Mouse (Mus musculus): Measurements from ENCODE around the gene Gm21149.
A peak's percentile ranks its signal among the peaks of the same experiment; 100 is the strongest.
"Not testable (repeated sequence)": the region's sequence is repeated elsewhere in the genome, so short reads cannot be mapped to it uniquely, and the experiment has no call there.

The Gm21149 gene

GRCm38 (mm10) chr5:15476423-15476822, at the start of gene Gm21149:
Gm21149 (minus strand) TSS chr5:15476523.
- not testable (repeated sequence) for DNase-seq

DNA sequence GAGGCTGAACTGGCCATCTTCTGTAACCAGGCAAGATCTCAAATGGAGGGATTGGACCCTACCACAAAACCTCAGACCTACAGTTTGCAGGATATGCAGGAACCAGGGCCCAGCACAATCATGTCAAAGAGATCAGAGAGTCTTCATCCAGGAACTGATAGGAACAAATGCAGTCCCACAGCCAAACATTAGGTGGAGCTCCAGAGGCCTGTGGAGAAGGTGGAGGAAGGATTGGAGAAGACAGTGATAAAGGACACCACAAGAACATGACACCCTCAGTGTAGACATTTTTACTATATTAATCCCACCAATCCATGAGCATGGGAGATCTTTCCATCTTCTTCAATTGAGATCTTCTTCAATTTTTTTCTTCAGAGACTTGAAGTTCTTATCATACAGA, 46.1 kb upstream of the Gm21149 start:
- DNase-seq, result peak; percentile 18

GRCm38 (mm10) chr5:15522028-15522427, 45.7 kb upstream of the Gm21149 start:
- not testable (repeated sequence) for DNase-seq

GRCm38 (mm10) chr5:15520418-15520817, 44.1 kb upstream of the Gm21149 start:
- peak; percentile 47 for DNase-seq

DNA sequence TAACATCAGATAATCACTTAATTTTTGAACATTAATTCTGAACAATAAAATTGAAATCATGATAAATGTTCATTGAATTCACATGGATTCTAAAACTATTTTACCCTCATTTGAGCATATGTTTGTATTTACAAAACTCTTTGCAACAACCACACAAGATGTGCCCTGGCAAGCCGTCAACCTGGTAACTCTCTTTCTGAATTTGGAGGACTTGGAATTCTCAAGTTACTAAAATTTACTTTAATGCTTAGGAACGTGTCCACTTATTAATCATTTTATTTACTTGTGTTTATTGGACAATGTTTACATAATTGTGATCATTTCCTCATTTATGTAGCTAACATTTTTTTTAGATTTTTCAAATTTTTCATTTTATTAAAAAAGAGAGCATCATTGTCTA, 40.8 kb upstream of the Gm21149 start:
- not testable (repeated sequence) for DNase-seq

DNA sequence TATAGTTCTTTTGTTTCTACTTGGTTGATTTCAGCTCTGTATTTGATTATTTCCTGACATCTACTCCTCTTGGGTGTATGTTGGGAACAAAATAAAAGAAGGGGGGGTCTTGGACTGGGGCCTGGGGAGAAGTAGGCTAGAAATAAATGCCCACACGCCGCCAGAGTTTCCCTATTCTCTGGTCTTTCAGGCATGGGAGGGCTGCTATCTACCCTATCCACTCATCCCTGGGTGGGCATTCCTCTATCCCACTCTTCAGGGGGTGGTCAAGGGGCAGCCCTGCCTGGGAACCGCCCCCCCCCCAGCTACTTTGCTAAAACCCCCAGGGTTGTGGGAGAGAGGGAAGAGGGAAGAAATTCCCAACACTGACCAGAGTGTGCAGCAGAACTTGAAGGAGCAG, 35.9 kb upstream of the Gm21149 start:
- DNase-seq, result not testable (repeated sequence)

- DNase-seq, result not testable (repeated sequence)
Observed at GRCm38 (mm10) chr5:15509911-15510310, 33.6 kb upstream of the Gm21149 start.

GRCm38 (mm10) chr5:15508460-15509451, 32.4 kb upstream of the Gm21149 start:
- DNase-seq, result peak; percentile 58

GRCm38 (mm10) chr5:15507757-15508459, 31.6 kb upstream of the Gm21149 start:
- not testable (repeated sequence) for DNase-seq

DNA sequence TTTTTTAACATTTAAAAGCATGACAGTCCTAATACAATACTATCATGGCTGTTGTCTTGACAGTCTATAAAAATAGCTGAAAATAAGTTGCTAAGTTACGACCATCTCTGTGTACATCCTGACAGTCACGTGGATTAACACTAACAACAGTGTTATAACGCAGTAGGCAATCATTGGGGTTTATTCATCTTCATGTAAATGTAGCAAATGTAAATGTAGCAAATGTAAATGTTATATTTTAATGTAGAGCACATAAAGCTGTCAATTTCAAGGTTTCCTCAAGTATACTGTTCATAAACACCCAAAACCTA, 30.9 kb upstream of the Gm21149 start:
- no peak for DNase-seq

GRCm38 (mm10) chr5:15506575-15507308, 30.4 kb upstream of the Gm21149 start:
- DNase-seq, result peak; percentile 45

DNA sequence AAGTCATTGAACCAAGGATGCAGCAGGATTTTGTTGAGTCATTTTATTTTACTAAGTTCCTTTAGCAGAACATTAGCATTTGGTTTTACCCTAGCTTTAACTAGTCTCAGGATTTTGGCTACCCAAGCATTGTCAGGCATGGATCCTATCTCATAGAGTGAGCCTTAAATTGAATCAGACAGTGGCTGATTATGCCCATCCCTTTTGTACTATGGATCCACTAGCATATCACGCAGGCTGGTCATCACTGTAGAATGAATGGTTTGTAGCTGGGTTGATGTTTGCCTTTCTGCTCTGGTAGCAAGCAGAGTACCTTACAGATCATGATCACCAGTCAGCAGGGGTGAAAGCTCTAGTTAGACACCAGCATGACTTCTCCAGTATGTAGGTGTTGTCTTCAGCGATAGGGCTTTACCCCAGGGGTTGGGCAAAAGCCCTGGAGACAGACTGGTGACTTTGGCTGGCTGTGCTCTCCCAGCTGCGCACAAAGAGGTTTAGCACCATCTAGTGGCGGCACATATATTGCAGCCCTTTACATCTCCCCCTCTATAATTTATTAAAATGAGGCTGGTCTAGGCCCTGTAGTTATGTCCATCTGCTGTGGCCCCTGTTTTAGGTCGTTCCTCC, 22.6 kb upstream of the Gm21149 start:
- DNase-seq, result peak; percentile 61

GRCm38 (mm10) chr5:15498350-15498749, 22.0 kb upstream of the Gm21149 start:
- DNase-seq, result not testable (repeated sequence)

- DNase-seq, result not testable (repeated sequence)
Observed at GRCm38 (mm10) chr5:15490934-15491333, 14.6 kb upstream of the Gm21149 start.

GRCm38 (mm10) chr5:15488743-15489142, 12.4 kb upstream of the Gm21149 start:
- no peak for DNase-seq

DNA sequence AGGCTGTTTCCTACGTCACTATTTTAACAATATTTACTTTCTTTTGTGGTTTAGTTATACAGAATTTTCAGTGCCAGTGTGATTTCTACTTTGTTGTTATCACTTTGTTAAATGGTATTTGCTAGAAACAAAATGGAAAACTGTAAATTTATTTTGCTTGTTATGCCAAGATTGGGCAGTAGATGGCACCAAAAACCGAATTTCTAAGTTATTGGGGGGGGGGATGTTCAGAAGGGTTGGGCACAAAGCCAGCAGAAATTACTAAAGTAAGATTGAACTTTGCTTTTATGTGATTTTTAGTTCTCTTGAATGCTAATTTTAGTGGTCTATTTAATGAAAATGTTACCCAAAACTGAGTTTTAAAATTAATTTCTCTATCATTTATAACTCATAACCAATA, 8.3 kb upstream of the Gm21149 start:
- not testable (repeated sequence) for DNase-seq

GRCm38 (mm10) chr5:15483576-15483975, 7.3 kb upstream of the Gm21149 start:
- DNase-seq, result not testable (repeated sequence)

GRCm38 (mm10) chr5:15482815-15483214, 6.5 kb upstream of the Gm21149 start:
- not testable (repeated sequence) for DNase-seq

DNA sequence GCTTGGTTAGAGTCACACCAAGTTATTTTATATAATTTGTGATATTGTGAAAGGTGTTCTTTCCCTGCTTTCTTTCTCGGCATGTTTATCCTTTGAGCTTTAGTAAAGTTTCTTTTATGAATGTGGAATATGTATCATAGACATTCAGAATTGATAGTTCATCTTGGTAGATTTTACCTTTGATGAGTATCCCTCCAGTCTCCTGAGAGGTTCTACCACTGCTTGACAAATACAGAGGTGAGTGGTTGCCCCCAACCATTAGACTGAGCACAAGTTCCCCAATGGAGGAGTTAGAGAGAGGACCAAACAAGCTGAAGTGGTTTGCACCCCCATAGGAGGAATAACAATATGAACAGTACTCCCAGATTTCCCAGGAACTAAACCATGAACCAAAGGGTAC, 6.2 kb downstream of the Gm21149 start:
- not testable (repeated sequence) for DNase-seq

GRCm38 (mm10) chr5:15467768-15468167, 8.6 kb downstream of the Gm21149 start:
- not testable (repeated sequence) for DNase-seq

- not testable (repeated sequence) for DNase-seq
Observed at GRCm38 (mm10) chr5:15466218-15466617, 10.1 kb downstream of the Gm21149 start.

DNA sequence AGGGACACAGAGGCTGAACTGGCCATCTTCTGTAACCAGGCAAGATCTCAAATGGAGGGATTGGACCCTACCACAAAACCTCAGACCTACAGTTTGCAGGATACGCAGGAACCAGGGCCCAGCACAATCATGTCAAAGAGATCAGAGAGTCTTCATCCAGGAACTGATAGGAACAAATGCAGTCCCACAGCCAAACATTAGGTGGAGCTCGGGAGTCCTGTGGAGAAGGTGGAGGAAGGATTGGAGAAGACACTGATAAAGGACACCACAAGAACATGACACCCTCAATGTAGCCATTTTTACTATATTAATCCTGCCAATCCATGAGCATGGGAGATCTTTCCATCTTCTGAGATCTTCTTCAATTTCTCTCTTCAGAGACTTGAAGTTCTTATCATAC, 12.8 kb downstream of the Gm21149 start:
- peak; percentile 60 for DNase-seq

DNA sequence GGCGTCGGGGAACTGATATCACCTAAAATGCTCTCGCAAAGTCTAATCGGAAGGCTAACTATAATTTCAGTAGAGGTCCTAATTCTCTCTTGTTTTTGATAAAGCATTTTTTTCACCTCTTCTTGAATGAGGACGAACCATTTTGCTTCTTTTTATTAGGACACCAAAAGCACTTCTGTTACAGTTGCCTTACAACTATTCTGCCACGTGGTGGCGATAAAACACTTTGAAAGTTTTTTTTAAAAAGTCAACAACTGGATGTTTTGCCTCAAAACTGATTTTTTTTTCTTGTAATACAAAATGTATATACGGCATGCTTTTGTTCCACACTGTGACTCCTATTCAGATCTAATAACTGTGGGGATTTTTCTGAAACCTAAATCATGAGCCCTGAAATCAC, 14.7 kb downstream of the Gm21149 start:
- DNase-seq, result not testable (repeated sequence)

Data from kidney, adult 9 months (tissue).